Mouse (Mus musculus): Measurements from ENCODE around the gene Odf2. TPM values are rescaled to one million over a fixed set of nuclear protein-coding genes. Genes with fewer than 3 reads are reported as not detected.
"Not testable (repeated sequence)": the region's sequence is repeated elsewhere in the genome, so short reads cannot be mapped to it uniquely, and the experiment has no call there.

Gene Odf2
- polyA plus RNA-seq, 1 experiment from 2014 or later: 72.1 TPM

GRCm38 (mm10) chr2:29902194-29902593 lies 13.2 kb downstream of the Odf2 start:
- no peak overlapping the region for H3K4me2 ChIP-seq
- no peak for ATAC-seq
- no peaks in the 10 kb centered on the region for H3K9me3 ChIP-seq (replicated peaks)
- WGBS (ENCODE audit: insufficient replicate concordance): 89% methylated on average over 10 of the region's 10 CpGs
- H3K36me3 ChIP-seq: peaks cover 100% of the 10 kb centered on the region
- H3K4me1 ChIP-seq: no peaks in the 10 kb centered on the region
- no peak overlapping the region for H3K4me3 ChIP-seq
- no peak overlapping the region for H3K27ac ChIP-seq
- H3K9ac ChIP-seq: no peak overlapping the region
- H3K27me3 ChIP-seq (replicated peaks): no peaks in the 10 kb centered on the region

- peaks cover 94% of the 10 kb centered on the region for H3K36me3 ChIP-seq
- not testable (repeated sequence) for H3K27me3 ChIP-seq (replicated peaks); H3K4me2 ChIP-seq; H3K9ac ChIP-seq; H3K4me3 ChIP-seq; H3K9me3 ChIP-seq (replicated peaks); H3K27ac ChIP-seq; ATAC-seq; H3K4me1 ChIP-seq
- 88% methylated on average over 2 of the region's 2 CpGs for WGBS (ENCODE audit: insufficient replicate concordance)
Measured at GRCm38 (mm10) chr2:29908171-29908570, 19.1 kb downstream of the Odf2 start.

DNA sequence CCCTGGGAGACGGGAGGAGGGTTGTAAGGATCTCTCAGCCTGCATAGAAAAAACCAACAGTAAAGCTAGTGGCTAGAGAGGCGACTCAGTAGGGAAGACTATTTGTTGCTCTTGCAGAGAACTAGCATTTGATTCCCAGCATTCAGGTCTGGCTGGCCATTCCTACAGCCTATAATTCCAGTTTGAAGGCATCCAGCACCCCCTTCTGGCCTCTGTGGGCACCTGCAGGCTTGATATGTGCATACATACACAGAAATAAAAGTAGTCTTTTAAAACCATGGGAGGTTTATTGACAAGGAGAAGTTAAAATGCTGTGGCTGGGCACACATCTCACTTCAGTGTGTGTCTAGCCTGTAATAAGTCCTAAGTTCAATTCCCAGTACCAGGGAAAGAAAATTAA lies 21.0 kb downstream of the Odf2 start:
- H3K4me3 ChIP-seq: no peak overlapping the region
- H3K9ac ChIP-seq: no peak overlapping the region
- 83% methylated on average over 2 of the region's 2 CpGs for WGBS (ENCODE audit: insufficient replicate concordance)
- H3K4me2 ChIP-seq: no peak overlapping the region
- no peaks in the 10 kb centered on the region for H3K4me1 ChIP-seq
- no peak overlapping the region for H3K27ac ChIP-seq
- no peaks in the 10 kb centered on the region for H3K9me3 ChIP-seq (replicated peaks)
- ATAC-seq: no peak
- H3K27me3 ChIP-seq (replicated peaks): no peaks in the 10 kb centered on the region
- H3K36me3 ChIP-seq: peaks cover 94% of the 10 kb centered on the region

DNA sequence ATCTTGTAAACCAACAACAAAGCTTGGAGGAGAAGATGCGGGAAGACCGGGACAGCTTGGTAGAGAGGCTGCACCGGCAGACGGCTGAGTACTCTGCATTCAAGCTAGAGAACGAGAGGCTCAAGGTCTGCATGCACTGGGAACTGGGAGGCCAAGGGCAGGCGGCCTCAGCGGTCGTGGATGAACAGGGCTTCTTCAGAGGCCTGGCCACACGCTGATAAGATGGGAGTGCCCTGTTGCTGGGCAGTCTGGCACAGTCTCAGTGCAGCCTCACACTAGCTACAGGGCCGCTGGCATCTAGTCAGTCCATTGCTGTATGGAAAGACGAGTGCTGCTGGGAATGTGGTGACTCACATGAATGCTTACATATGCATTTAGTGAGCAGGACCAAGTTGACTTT lies 28.6 kb downstream of the Odf2 start:
- no peaks in the 10 kb centered on the region for H3K27me3 ChIP-seq (replicated peaks)
- H3K27ac ChIP-seq: peak overlapping the region; percentile 80
- peaks cover 95% of the 10 kb centered on the region for H3K36me3 ChIP-seq
- H3K4me3 ChIP-seq: no peak overlapping the region
- peak overlapping the region; percentile 46 for H3K4me2 ChIP-seq
- ATAC-seq: peak; percentile 93
- H3K9ac ChIP-seq: peak overlapping the region; percentile 40; the same call in 1 of the 2 replicates
- H3K4me1 ChIP-seq: peaks cover 21% of the 10 kb centered on the region
- H3K9me3 ChIP-seq (replicated peaks): no peaks in the 10 kb centered on the region
- WGBS (ENCODE audit: insufficient replicate concordance): 65% methylated on average over 11 of the region's 11 CpGs

DNA sequence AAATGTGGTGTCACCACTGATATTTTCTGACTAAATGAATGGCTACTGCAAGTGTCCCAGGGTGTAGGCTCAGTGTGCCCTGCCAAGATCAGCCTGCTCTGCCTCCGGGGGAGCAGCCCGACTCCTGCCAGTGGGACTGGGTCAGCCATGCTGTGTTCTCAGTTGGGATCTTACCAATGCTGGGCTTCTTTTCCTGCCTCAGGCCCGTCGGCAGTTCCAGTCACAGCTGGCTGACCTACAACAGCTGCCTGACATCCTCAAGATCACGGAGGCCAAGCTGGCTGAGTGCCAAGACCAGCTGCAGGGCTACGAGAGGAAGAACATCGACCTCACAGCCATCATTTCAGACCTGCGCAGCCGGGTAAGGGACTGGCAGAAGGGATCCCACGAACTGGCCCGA lies 33.0 kb downstream of the Odf2 start:
- H3K27me3 ChIP-seq (replicated peaks): no peaks in the 10 kb centered on the region
- no peak overlapping the region for H3K27ac ChIP-seq
- H3K36me3 ChIP-seq: peaks cover 97% of the 10 kb centered on the region
- no peak overlapping the region for H3K4me2 ChIP-seq
- H3K9ac ChIP-seq: no peak overlapping the region
- peaks cover 14% of the 10 kb centered on the region for H3K4me1 ChIP-seq
- no peaks in the 10 kb centered on the region for H3K9me3 ChIP-seq (replicated peaks)
- ATAC-seq: no peak
- 80% methylated on average over 11 of the region's 11 CpGs for WGBS (ENCODE audit: insufficient replicate concordance)
- H3K4me3 ChIP-seq: no peak overlapping the region

DNA sequence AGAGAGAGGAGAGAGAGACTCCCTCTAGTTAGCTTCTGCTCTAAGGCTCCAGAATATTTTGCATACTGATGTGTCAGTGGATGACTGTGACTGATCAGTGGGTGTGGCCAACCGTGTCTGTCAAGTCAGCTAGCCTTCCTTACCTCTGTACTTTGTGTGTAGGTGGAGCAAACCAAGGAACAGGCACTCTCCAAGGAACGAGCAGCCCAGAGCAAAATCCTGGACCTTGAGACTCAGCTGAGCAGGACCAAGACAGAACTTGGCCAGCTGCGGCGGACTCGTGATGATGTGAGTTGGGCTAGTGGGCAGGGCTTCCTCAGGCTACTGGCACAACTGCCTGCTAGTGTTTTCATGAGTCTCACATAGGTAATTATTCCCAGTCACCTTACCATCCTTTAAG lies 37.5 kb downstream of the Odf2 start:
- ATAC-seq: no peak
- no peak overlapping the region for H3K4me3 ChIP-seq
- H3K27ac ChIP-seq: no peak overlapping the region
- WGBS (ENCODE audit: insufficient replicate concordance): 80% methylated on average over 5 of the region's 5 CpGs
- no peaks in the 10 kb centered on the region for H3K9me3 ChIP-seq (replicated peaks)
- H3K27me3 ChIP-seq (replicated peaks): no peaks in the 10 kb centered on the region
- no peaks in the 10 kb centered on the region for H3K4me1 ChIP-seq
- no peak overlapping the region for H3K4me2 ChIP-seq
- no peak overlapping the region for H3K9ac ChIP-seq
- peaks cover 100% of the 10 kb centered on the region for H3K36me3 ChIP-seq

GRCm38 (mm10) chr2:29930506-29930905 lies 41.5 kb downstream of the Odf2 start:
- 0 out of 2 replicates have a peak, but pooled peaks cover 7% of the 10 kb centered on the region for H3K4me1 ChIP-seq
- no peak overlapping the region for H3K4me2 ChIP-seq
- H3K9ac ChIP-seq: no peak overlapping the region
- H3K27me3 ChIP-seq (replicated peaks): no peaks in the 10 kb centered on the region
- H3K4me3 ChIP-seq: no peak overlapping the region
- no peak overlapping the region for H3K27ac ChIP-seq
- H3K36me3 ChIP-seq: peaks cover 60% of the 10 kb centered on the region
- no peak for ATAC-seq
- H3K9me3 ChIP-seq (replicated peaks): no peaks in the 10 kb centered on the region
- 84% methylated on average over 10 of the region's 10 CpGs for WGBS (ENCODE audit: insufficient replicate concordance)

DNA sequence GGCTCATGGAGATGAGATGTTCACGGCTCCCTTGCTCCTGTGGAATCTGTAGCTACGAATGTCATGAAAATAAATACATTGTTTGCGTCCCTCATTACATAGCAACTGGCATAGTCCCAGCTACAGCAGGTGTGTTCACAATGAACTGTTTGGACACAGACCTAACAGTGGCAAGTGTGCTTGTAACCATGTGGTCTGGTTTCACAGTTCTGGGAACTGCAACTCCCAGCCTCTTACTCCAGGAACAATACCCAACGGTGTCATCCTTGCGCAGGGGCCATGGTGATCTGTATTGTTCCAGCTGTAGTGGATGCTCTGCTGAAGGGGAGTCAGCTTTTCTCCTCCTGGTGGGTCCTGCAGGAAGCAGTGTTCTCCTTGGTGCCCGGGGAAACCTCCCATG lies 42.2 kb downstream of the Odf2 start:
- Histone ChIP-seq H3K36me3 (peaks cover 53% of the 10 kb centered on the region), H3K27ac (no peak overlapping the region), H3K4me3 (no peak overlapping the region), H3K4me1 (peaks cover 13% of the 10 kb centered on the region), H3K4me2 (no peak overlapping the region), H3K9me3 (replicated peaks) (no peaks in the 10 kb centered on the region), H3K9ac (no peak overlapping the region), H3K27me3 (replicated peaks) (no peaks in the 10 kb centered on the region)
- 86% methylated on average over 6 of the region's 6 CpGs for WGBS (ENCODE audit: insufficient replicate concordance)
- no peak for ATAC-seq

DNA sequence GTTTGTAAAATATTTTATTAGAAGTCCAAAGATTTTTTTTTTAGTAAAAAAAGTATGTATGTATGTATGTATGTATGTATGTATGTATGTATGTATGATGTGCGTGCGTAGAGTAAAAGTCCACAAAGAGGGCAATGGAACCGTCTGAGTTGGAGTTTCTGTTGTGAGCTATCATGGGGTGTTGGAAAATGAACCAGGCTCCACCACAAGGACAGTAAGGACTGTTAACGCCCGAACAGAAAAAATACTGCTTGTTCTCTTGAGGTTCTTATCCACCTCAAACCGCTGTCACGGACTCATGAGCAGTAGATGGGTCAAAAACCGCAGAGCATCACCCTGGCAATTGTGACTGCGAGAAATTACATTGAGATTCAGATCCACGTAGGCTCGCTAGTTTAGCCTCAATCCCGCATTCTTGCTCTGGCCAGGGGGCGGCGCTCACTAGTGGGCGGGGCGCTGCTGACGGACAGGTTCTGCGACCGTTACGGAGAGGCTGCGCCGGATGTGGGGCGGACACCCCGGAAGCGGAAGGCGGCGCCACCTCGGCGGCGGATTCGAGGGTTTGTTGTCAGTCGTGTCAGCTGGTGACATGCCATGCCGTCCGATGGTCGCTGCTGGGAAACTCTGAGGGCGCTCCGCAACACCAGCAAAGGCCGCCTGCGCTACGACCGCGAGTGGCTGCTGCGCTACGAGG lies 46.0 kb downstream of the Odf2 start, which contains the start of gene Gle1:
Gle1 (plus strand) TSS at position 521 of the 694 bp plus-strand sequence.
- Histone ChIP-seq H3K27ac (peak within 1 kb of the TSS; percentile 79), H3K4me3 (peak within 1 kb of the TSS; percentile 85), H3K4me2 (peak within 1 kb of the TSS; percentile 78), H3K36me3 (peaks cover 47% of the 10 kb centered on the region), H3K9me3 (replicated peaks) (no peaks in the 10 kb centered on the region), H3K4me1 (peaks cover 18% of the 10 kb centered on the region), H3K27me3 (replicated peaks) (no peaks in the 10 kb centered on the region), H3K9ac (peak within 1 kb of the TSS; percentile 81)
- peak; percentile 94 for ATAC-seq
- 3% methylated on average over 44 of the region's 44 CpGs for WGBS (ENCODE audit: insufficient replicate concordance)

- Histone ChIP-seq H3K4me1 (peaks cover 16% of the 10 kb centered on the region), H3K36me3 (peaks cover 81% of the 10 kb centered on the region), H3K4me3 (no peak overlapping the region), H3K9ac (no peak overlapping the region), H3K4me2 (no peak overlapping the region), H3K27me3 (replicated peaks) (no peaks in the 10 kb centered on the region), H3K27ac (no peak overlapping the region), H3K9me3 (replicated peaks) (no peaks in the 10 kb centered on the region)
- no peak for ATAC-seq
- WGBS (ENCODE audit: insufficient replicate concordance): 82% methylated on average over 9 of the region's 9 CpGs
Measured at GRCm38 (mm10) chr2:29940073-29940472, 51.1 kb downstream of the Odf2 start.

GRCm38 (mm10) chr2:29940826-29941225 lies 51.8 kb downstream of the Odf2 start:
- Histone ChIP-seq H3K4me1 (peaks cover 17% of the 10 kb centered on the region), H3K4me2 (no peak overlapping the region), H3K9ac (no peak overlapping the region), H3K9me3 (replicated peaks) (no peaks in the 10 kb centered on the region), H3K36me3 (peaks cover 88% of the 10 kb centered on the region), H3K4me3 (no peak overlapping the region), H3K27me3 (replicated peaks) (no peaks in the 10 kb centered on the region), H3K27ac (no peak overlapping the region)
- no peak for ATAC-seq
- 86% methylated on average over 7 of the region's 7 CpGs for WGBS (ENCODE audit: insufficient replicate concordance)

GRCm38 (mm10) chr2:29944723-29945122 lies 55.7 kb downstream of the Odf2 start:
- Histone ChIP-seq H3K4me1 (peaks cover 8% of the 10 kb centered on the region; the same call in 1 of the 2 replicates), H3K27me3 (replicated peaks) (no peaks in the 10 kb centered on the region), H3K4me3 (no peak overlapping the region), H3K27ac (peak overlapping the region; percentile 74), H3K9me3 (replicated peaks) (no peaks in the 10 kb centered on the region), H3K9ac (0 out of 2 replicates have a peak overlapping the region, but pooled peaks have one; percentile 10), H3K4me2 (no peak overlapping the region), H3K36me3 (peaks cover 98% of the 10 kb centered on the region)
- ATAC-seq: peak; percentile 60; the same call in 1 of the 2 replicates
- 32% methylated on average over 1 of the region's 1 CpGs for WGBS (ENCODE audit: insufficient replicate concordance)

Data from liver, embryonic 12.5 days (tissue).